Mouse (Mus musculus) CD4-positive, CD25-positive, alpha-beta regulatory T cell, adult 4 months (primary cell): ENCODE measurements around the gene Lars2. TPM values are rescaled to one million over a fixed set of nuclear protein-coding genes. Genes with fewer than 3 reads are reported as not detected.

Experiments used
- ATAC-seq: one replicate; pipeline ENCODE4 v1.8.0; 2017
- polyA plus RNA-seq, 2 experiments: library from polyadenylated mRNA; unstranded; fragments of 100-300 nt; shearing (Covaris generic); gene quantifications; one replicate each; pipeline ENCODE4 v1.2.1; 2017

Gene Lars2
- polyA plus RNA-seq, 2 experiments from 2014 or later, result 704 to 1,559 TPM

GRCm38 (mm10) chr9:123509638-123510604 lies 143.2 kb downstream of the Lars2 start:
- ATAC-seq, result peak; percentile 98

GRCm38 (mm10) chr9:123510926-123511325 lies 144.2 kb downstream of the Lars2 start:
- ATAC-seq, result no peak

Other genes starting within 250 kb of the Lars2 start
- gene Clec3b, start 216.0 kb upstream of the Lars2 start, polyA plus RNA-seq, result not detected
- gene Cdcp1, start 150.9 kb upstream of the Lars2 start, polyA plus RNA-seq, result 1 to 10 TPM; 3.1 to 4.6 TPM
- 1 to 10 TPM in 1 of 2 experiments, not detected in 1; 1.0 TPM for gene Tmem158, start 106.2 kb upstream of the Lars2 start, polyA plus RNA-seq
- gene Limd1, start 111.8 kb downstream of the Lars2 start, polyA plus RNA-seq, result 10 to 100 TPM; 37.6 to 41.0 TPM
- 10 to 100 TPM; 46.0 to 55.2 TPM for gene Sacm1l, start 162.8 kb downstream of the Lars2 start, polyA plus RNA-seq